Mouse (Mus musculus) C2C12 (cell line): ENCODE data around the gene Hdac5.

Source experiments
- CTCF ChIP-seq: IDR thresholded peaks from one replicate; pipeline ENCODE4 v1.5.1; 2011; ENCODE audit not compliant: control insufficient read depth, insufficient read depth, insufficient read length
- FOSL1 ChIP-seq: IDR thresholded peaks from one replicate; pipeline ENCODE4 v1.8.0; 2011; ENCODE audit warnings: mild to moderate bottlenecking, low read length; ENCODE audit not compliant: poor library complexity, insufficient read depth, severe bottlenecking
- MAX ChIP-seq: IDR thresholded peaks from one replicate; pipeline ENCODE4 v1.6.1; 2011; ENCODE audit warnings: mild to moderate bottlenecking, control low read depth

GRCm38 (mm10) chr11:102156786-102157089, 73.2 kb downstream of the Hdac5 start:
- TF ChIP-seq FOSL1: no peak
- TF ChIP-seq CTCF: no peak
- no peak for TF ChIP-seq MAX
